Mouse (Mus musculus): ENCODE results near the gene Nkd2. TPM values are rescaled to one million over a fixed set of nuclear protein-coding genes. Genes with fewer than 3 reads are reported as not detected.

Gene Nkd2
- polyA plus RNA-seq, 1 experiment, result not detected

- Histone ChIP-seq H3K36me3 (replicated peaks; ENCODE audit: low read length) (no peaks in the 10 kb centered on the region), H3K4me3 (replicated peaks) (no peak overlapping the region), H3K9me3 (no peaks in the 10 kb centered on the region), H3K4me1 (peaks cover 18% of the 10 kb centered on the region), H3K27me3 (replicated peaks) (peaks cover 93% of the 10 kb centered on the region)
- no peak for TF ChIP-seq GATA1 (IDR thresholded peaks at IDR 0.05; ENCODE audit: borderline replicate concordance, low read length)
- no peak for TF ChIP-seq FLI1 (IDR thresholded peaks at IDR 0.05; ENCODE audit: low read length)
Measured at GRCm38 (mm10) chr13:73842696-73843095, 4.7 kb downstream of the Nkd2 start.

- Histone ChIP-seq H3K4me3 (replicated peaks) (no peak overlapping the region), H3K9me3 (no peaks in the 10 kb centered on the region), H3K27me3 (replicated peaks) (peaks cover 82% of the 10 kb centered on the region), H3K36me3 (replicated peaks; ENCODE audit: low read length) (no peaks in the 10 kb centered on the region), H3K4me1 (peaks cover 4% of the 10 kb centered on the region; the same call in 1 of the 2 replicates)
- TF ChIP-seq GATA1 (IDR thresholded peaks at IDR 0.05; ENCODE audit: borderline replicate concordance, low read length), result no peak
- TF ChIP-seq FLI1 (IDR thresholded peaks at IDR 0.05; ENCODE audit: low read length), result no peak
Measured at GRCm38 (mm10) chr13:73839740-73840139, 7.7 kb downstream of the Nkd2 start.

GRCm38 (mm10) chr13:73839137-73839548, 8.3 kb downstream of the Nkd2 start:
- TF ChIP-seq FLI1 (IDR thresholded peaks at IDR 0.05; ENCODE audit: low read length) (no peak), GATA1 (IDR thresholded peaks at IDR 0.05; ENCODE audit: borderline replicate concordance, low read length) (no peak)
- Histone ChIP-seq H3K4me1 (peaks cover 3% of the 10 kb centered on the region; the same call in 1 of the 2 replicates), H3K4me3 (replicated peaks) (no peak overlapping the region), H3K36me3 (replicated peaks; ENCODE audit: low read length) (no peaks in the 10 kb centered on the region), H3K27me3 (replicated peaks) (peaks cover 79% of the 10 kb centered on the region), H3K9me3 (no peaks in the 10 kb centered on the region)

- TF ChIP-seq GATA1 (IDR thresholded peaks at IDR 0.05; ENCODE audit: borderline replicate concordance, low read length) (no peak), FLI1 (IDR thresholded peaks at IDR 0.05; ENCODE audit: low read length) (no peak)
- Histone ChIP-seq H3K9me3 (no peaks in the 10 kb centered on the region), H3K4me1 (peaks cover under 1% of the 10 kb centered on the region; the same call in 1 of the 2 replicates), H3K4me3 (replicated peaks) (no peak overlapping the region), H3K27me3 (replicated peaks) (peaks cover 78% of the 10 kb centered on the region), H3K36me3 (replicated peaks; ENCODE audit: low read length) (no peaks in the 10 kb centered on the region)
Measured at GRCm38 (mm10) chr13:73837708-73838107, 9.7 kb downstream of the Nkd2 start.

- Histone ChIP-seq H3K27me3 (replicated peaks) (peaks cover 73% of the 10 kb centered on the region), H3K9me3 (no peaks in the 10 kb centered on the region), H3K4me1 (no peaks in the 10 kb centered on the region), H3K36me3 (replicated peaks; ENCODE audit: low read length) (no peaks in the 10 kb centered on the region), H3K4me3 (replicated peaks) (no peak overlapping the region)
- no peak for TF ChIP-seq FLI1 (IDR thresholded peaks at IDR 0.05; ENCODE audit: low read length)
- TF ChIP-seq GATA1 (IDR thresholded peaks at IDR 0.05; ENCODE audit: borderline replicate concordance, low read length), result no peak
Measured at GRCm38 (mm10) chr13:73836491-73836890, 10.9 kb downstream of the Nkd2 start.

- H3K9me3 ChIP-seq, result no peaks in the 10 kb centered on the region
- H3K36me3 ChIP-seq (replicated peaks; ENCODE audit: low read length), result no peaks in the 10 kb centered on the region
- no peak overlapping the region for H3K4me3 ChIP-seq (replicated peaks)
- H3K27me3 ChIP-seq (replicated peaks), result peaks cover 75% of the 10 kb centered on the region
- no peaks in the 10 kb centered on the region for H3K4me1 ChIP-seq
- TF ChIP-seq FLI1 (IDR thresholded peaks at IDR 0.05; ENCODE audit: low read length) (no peak), GATA1 (IDR thresholded peaks at IDR 0.05; ENCODE audit: borderline replicate concordance, low read length) (no peak)
Measured at GRCm38 (mm10) chr13:73835791-73836190, 11.6 kb downstream of the Nkd2 start.

GRCm38 (mm10) chr13:73833809-73834208, 13.6 kb downstream of the Nkd2 start:
- no peak for TF ChIP-seq FLI1 (IDR thresholded peaks at IDR 0.05; ENCODE audit: low read length)
- no peak for TF ChIP-seq GATA1 (IDR thresholded peaks at IDR 0.05; ENCODE audit: borderline replicate concordance, low read length)
- H3K4me1 ChIP-seq, result no peaks in the 10 kb centered on the region
- no peak overlapping the region for H3K4me3 ChIP-seq (replicated peaks)
- no peaks in the 10 kb centered on the region for H3K36me3 ChIP-seq (replicated peaks; ENCODE audit: low read length)
- H3K27me3 ChIP-seq (replicated peaks), result peaks cover 65% of the 10 kb centered on the region
- H3K9me3 ChIP-seq, result no peaks in the 10 kb centered on the region

- no peak for TF ChIP-seq GATA1 (IDR thresholded peaks at IDR 0.05; ENCODE audit: borderline replicate concordance, low read length)
- peaks cover 67% of the 10 kb centered on the region for H3K27me3 ChIP-seq (replicated peaks)
- no peaks in the 10 kb centered on the region for H3K36me3 ChIP-seq (replicated peaks; ENCODE audit: low read length)
- no peaks in the 10 kb centered on the region for H3K4me1 ChIP-seq
- H3K9me3 ChIP-seq, result no peaks in the 10 kb centered on the region
- no peak overlapping the region for H3K4me3 ChIP-seq (replicated peaks)
Measured at GRCm38 (mm10) chr13:73831486-73831885, 15.9 kb downstream of the Nkd2 start.

GRCm38 (mm10) chr13:73827243-73827642, 20.2 kb downstream of the Nkd2 start:
- H3K4me3 ChIP-seq (replicated peaks), result no peak overlapping the region
- no peaks in the 10 kb centered on the region for H3K9me3 ChIP-seq
- H3K36me3 ChIP-seq (replicated peaks; ENCODE audit: low read length), result no peaks in the 10 kb centered on the region
- no peaks in the 10 kb centered on the region; the same call in 1 of the 2 replicates for H3K4me1 ChIP-seq
- H3K27me3 ChIP-seq (replicated peaks), result peaks cover 76% of the 10 kb centered on the region
- TF ChIP-seq FLI1 (IDR thresholded peaks at IDR 0.05; ENCODE audit: low read length), result no peak
- TF ChIP-seq GATA1 (IDR thresholded peaks at IDR 0.05; ENCODE audit: borderline replicate concordance, low read length), result no peak

GRCm38 (mm10) chr13:73823711-73824110, 23.7 kb downstream of the Nkd2 start:
- Histone ChIP-seq H3K4me3 (replicated peaks) (no peak overlapping the region), H3K9me3 (no peaks in the 10 kb centered on the region), H3K36me3 (replicated peaks; ENCODE audit: low read length) (no peaks in the 10 kb centered on the region), H3K27me3 (replicated peaks) (peaks cover 93% of the 10 kb centered on the region), H3K4me1 (peaks cover 3% of the 10 kb centered on the region; the same call in 1 of the 2 replicates)
- TF ChIP-seq GATA1 (IDR thresholded peaks at IDR 0.05; ENCODE audit: borderline replicate concordance, low read length) (no peak), FLI1 (IDR thresholded peaks at IDR 0.05; ENCODE audit: low read length) (no peak)
